Mouse (Mus musculus) yolk sac, embryonic 10.5 days (tissue): ENCODE results near the gene Arpc2.

Source experiments
- DNase-seq: peaks from one replicate; pipeline ENCODE4 v3.0.0-alpha.2; 2017; ENCODE audit warnings: low spot score

Arpc2 gene

DNA sequence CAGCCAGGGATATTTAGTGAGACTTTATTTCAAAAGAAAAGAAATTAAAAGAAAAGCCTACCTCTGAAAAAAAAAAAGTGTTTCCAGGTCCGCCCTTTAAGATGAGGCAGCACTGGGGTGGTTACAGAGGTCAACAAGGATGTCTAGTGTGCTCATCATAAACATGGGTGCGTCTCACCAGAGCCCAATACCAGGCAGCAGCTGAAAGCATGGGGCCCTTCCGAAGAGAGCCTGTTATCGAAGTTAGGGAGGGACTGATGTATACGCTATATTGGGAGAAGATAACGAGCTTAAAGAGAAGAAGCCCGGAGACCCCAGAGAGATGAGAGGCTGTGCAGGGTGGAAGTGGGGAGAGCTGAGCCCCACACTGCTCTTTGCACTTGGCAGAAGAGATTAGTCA, 3.3 kb downstream of the Arpc2 start:
- DNase-seq = no peak

DNA sequence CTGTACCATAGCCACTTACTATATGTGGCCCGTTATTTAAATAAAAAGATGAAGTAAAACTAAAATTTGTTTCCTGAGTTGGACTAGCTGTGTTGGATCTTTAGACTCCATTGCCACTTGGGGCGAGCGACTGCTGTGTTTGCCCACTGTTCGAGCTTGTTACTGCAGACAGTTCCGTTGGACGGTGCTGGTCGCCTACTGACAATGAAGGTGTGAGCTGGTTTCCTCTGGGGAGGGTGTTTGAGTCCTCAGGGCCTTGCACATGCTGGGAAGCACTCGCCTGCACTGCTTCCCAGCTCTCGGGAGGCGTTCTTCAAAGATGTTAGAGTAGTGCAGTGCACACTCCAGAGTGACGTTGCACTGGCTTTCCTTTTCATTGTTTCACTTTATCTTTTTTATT, 3.7 kb downstream of the Arpc2 start:
- no peak for DNase-seq

DNA sequence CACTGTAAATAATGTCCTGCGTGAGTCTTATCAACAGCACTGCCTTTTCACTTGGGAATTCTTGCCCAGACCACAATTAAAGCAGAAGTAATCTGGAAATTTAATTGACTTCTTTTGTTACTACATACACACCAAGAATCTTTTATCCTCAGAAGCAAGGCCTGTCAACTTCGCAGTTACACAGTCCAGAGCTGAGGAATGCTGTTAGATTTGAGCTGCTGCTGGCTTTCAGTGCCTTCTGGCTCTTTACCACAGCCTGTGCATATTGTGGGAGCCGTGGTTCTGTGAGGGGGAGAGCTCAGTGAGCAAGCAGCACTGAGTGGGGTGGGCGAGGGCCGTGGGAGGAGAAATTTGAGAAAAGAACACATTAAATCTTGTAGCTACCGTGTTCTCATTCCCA, 4.4 kb downstream of the Arpc2 start:
- DNase-seq = no peak

DNA sequence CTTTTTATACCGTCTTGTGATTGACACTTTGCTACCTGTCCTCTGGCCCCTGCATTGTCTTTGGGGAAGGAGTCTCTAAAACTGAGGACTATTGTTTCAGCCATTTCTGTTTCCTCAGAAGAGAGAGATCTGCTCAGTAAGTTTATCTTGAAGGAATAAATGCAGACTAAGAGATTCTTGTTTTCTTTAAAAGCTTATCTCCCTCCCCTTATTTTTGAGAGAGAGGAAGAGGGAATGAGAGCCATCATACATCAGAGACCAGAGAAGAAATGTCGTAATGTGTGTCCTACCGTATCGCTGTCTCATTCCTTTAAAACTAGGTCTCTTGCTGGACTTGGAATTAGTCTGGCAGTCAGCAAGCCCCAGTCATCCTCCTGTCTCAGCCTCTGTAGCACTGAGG, 4.9 kb downstream of the Arpc2 start:
- no peak for DNase-seq

DNA sequence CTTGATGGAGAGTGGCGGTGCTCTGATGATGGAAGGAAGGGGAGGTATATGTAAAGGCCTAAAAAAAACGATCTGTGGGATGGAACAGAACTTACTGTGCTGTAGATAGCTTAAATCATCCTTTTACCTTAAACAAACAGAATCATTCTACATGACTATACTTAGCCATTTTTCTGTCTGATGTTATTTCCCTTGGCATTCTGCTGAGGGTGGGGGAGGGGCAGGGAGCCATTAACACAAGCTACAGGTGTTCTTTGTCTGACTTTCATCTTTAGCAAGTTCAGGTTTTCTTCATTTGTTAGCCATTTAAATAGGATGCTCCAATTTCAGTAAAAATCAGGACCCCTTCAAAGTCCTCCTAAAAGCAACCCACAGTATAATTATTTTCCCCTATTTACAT, 9.6 kb downstream of the Arpc2 start:
- no peak for DNase-seq

DNA sequence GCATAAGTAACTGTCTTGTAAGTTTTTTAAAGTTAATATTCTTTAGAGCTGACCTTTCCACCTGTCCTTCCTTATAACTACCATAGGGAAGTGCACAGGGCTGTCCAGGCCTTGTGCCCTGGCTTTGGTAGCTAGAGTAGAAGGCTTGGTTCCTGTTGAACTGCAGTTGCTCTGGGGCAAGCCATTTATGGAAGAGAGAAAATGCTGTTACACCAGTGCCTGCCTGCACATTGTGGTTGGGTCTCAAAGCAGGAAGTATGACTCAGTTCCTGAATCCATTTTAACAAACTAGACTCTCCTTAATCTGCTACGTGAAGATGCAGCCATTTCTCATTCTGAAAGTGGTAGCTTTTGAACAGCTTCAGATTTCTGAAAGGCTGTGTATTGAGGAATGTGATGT, 12.9 kb downstream of the Arpc2 start:
- DNase-seq = peak; percentile 40

DNA sequence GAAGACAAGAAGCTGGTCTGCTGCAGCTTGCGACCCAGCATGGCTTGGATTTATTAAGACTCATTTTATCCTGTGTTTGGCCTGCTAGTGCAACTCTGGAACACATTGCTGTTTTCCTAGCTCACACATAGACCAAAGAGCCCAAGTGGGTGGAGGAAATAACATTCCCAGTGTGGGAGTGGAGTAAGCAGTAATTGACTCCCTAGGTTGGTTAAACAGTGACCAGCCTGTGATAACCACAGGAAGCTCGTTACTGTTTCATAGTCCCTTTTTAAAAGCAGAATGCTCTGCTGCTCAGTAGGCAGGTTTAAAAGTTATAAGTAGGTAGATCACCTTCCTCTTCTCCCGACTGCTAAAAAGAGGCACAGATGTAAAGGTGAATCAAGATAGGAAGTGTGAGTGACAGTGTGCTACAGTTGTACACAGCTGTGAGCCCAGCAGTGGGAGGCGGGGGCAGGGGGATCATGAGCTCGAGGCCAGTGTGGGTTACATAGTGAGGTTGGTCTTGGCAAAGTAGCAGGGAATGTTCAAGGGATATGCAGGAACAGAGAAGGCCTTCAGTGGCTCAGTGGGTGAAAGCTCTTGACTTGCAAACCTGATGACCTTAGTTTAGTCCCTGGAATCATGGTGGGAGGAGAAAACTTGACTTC, 13.6 kb downstream of the Arpc2 start:
- peak; percentile 70 for DNase-seq

DNA sequence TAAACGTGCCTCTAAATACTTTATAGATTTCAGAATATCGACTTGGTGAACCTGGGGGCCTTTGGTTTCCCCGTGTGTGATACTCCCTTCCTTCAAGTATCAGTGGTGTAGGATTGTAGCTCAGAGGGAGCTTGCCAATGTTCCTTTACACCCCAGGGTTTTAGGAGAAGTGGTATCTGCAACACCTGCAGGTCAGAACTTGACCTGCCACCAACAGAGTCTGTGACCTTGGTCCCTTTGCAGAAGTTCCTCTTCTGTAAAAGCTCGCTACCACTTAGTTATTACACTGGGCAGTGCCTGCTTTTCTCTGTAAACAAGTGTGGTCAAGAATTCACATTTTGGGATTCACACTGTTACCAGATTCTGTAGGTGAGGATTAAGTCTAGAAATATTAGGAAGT, 14.2 kb downstream of the Arpc2 start:
- DNase-seq = no peak

DNA sequence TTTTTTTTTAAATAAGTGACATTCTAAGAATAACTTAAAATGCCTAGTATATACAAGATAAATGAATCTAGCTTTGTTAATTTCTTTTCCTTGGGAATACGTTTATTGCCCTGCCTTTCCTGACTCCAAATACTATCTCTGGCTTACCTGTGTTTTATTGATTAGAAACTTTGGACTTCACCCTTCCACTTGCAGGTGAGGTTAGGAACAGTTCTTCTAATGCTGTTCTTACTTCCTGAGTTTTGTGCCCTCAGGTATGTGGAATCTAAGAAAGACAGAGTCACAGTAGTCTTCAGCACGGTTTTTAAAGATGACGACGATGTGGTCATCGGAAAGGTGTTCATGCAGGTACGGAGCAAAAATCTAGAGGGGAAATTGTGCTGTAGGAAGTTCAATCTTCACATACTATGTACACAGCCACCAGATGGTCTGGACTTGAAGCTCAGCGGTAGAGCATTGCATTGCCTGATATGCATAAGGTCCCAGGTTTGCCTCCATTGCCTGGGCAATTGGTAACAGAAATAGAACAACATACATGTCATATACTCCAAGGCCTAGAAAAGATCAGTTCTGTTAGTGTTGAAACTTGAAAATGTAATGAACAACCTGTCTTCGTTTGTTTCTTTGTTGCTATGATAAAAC, 19.9 kb downstream of the Arpc2 start:
- no peak for DNase-seq

DNA sequence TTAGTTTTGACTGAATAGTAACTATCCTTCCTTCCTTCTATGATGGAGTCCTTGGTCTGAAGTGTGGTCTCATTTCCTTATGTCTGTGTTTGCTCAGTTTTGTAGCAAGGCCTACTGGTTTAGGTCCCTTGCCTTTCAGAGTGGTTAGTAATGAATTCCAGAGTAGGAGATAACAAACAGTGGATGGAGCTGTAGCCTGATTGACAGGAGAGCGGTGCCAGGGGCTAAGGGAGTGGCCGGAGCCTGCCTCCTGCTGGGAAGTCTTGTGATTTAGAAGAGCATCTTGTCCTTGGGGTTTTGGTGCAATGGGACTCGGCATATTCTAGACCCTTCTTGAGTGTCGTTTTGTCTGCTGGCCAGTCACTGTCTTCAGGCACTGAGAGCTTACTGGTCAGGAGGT, 20.9 kb downstream of the Arpc2 start:
- DNase-seq = no peak

DNA sequence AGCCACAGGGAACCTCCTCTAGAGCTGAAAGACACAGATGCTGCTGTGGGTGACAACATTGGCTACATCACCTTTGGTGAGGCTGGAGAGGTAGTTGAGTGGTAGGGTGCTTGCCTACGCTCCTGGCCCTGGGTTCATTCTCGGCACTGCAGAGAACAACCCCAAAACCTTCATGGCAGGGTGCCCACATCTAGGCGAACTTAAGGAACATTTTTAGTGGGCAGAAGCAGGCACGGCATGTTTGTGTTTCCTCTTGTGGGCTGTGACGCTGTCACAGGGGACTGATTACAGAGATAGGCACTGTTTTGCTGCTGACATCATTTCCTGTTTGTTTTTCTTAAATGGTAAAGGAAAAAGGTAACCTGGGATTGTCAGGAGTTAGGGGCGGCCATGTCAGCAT, 26.6 kb downstream of the Arpc2 start:
- no peak for DNase-seq

DNA sequence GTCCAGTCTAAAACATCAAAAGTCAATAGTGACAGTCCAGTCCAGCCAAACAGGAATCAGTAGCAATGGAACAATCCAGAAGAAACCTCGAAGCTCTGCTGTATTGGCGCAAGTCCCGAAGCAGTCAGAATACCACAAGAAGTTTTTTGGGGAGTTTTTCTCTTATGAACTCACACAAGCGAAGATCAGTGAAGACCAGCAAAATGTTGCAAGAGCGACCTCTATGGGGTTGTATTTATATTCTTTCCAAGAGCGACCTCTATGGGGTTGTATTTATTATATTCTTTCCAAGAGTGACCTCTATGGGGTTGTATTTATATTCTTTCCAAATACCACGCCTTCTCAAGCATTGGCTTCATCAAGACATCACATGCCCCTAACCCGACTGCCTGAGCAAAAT, 32.9 kb downstream of the Arpc2 start:
- DNase-seq = no peak

DNA sequence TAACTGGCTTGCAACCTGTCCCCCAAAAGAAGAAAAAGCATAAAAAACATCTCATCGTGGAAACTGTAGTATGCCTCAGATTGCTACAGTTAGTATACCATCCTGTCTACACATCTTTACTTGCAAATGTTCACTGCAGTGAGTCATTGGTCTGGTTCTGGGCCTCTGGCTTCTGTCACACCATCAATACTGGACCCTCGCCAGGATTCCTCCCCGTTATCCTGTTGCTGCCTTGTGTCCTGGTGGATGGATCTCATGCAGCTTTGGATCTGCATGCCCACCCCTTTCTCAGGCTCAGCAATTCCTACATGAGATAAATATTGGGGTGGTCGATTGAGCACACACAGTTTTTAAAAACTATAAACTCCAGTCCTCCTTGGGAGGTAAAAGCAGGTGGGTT, 35.8 kb downstream of the Arpc2 start:
- no peak for DNase-seq

DNA sequence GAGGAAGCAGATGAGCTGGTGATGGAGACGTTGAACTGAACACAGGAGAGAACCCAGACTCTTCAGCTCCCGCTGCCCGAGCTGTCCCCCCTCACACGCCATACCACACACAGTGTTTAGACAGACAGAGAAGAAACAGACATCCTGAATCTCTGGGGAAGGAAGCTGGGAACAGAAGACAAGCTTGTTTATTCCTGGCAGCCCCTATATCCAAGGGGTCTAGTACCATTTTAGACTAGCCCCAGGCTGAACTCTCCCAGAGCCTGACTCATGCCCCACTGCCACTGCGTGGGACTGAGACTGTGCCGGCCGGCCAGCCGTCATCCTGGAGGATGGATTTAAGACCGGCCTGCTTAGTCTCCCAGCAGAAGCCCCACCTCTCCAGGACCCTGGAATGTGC, 39.1 kb downstream of the Arpc2 start:
- DNase-seq = peak; percentile 77

DNA sequence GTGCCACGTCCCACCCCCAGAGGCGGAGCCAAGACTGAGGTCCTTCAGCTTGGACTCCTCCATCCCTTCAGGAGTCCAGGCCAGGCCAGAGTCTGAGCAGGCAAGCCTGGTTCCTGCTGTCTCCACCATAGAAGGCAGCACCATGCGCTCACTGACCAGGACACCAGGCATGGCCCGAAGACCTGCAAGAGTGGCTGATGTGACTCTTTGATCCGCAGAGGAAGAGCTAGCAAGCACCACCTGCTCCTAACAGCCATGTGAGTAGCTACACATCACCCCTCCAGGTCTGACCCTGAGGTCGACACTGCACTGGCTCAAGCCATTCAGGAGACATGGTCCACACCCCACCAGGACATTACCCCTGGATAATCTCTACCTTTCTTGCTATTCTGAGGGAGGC, 41.2 kb downstream of the Arpc2 start:
- DNase-seq = no peak

DNA sequence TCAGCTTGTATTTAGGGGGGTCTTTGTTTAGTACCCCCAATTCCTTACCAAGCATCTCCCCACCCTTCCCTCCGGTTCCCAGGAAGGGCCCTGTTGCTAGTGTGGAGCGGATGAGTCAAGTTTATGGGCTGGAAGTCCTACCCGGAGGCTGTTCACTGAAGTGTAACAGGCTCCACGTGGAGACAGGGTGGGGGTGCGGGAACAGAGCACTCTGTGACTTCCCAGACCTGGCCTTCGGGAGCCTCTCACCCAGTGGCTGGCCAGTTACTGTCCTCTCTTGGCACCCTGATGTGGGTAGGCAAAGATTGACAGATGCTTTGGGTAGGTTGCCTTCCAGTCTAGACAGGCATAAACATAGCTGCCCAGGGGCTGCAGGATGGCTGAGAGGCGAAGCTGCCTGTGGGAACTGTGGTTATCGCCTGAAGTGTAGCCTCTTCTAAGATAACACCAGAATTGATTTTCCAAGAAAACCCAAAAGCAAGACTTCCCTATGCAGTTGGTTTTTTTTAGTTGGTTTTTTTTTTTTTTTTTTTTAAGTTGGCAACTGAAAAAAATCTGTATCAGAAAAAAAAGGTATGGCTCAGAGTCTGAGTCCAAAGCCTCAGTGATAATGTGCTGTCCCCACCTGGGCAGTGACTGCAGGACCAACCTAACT, 42.1 kb downstream of the Arpc2 start:
- no peak for DNase-seq

DNA sequence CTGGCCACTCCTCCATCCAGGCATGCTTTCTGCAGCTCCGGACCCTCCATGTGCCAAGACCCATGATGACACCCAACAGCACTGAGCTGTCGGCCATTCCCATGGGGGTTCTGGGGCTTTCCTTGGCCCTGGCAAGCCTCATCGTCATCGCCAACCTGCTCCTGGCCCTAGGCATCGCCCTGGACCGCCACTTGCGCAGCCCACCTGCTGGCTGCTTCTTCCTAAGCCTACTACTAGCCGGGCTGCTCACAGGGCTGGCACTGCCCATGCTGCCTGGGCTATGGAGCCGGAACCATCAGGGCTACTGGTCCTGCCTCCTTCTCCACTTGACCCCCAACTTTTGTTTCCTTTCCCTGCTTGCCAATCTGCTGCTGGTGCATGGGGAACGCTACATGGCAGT, 42.7 kb downstream of the Arpc2 start, which contains the start of gene Gpbar1:
Gene Gpbar1, plus strand, starts transcription at position 13 of the 400 bp plus-strand sequence.
- no peak for DNase-seq

DNA sequence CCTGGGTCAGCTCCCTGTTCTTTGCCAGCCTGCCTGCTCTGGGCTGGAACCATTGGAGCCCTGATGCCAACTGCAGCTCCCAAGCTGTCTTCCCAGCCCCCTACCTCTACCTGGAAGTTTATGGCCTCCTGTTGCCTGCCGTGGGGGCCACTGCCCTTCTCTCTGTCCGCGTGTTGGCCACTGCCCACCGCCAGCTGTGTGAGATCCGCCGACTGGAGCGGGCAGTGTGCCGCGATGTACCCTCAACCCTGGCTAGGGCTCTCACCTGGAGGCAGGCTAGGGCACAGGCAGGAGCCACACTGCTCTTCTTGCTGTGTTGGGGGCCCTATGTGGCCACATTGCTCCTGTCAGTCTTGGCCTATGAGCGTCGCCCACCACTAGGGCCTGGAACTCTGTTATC, 43.1 kb downstream of the Arpc2 start:
- DNase-seq = no peak

DNA sequence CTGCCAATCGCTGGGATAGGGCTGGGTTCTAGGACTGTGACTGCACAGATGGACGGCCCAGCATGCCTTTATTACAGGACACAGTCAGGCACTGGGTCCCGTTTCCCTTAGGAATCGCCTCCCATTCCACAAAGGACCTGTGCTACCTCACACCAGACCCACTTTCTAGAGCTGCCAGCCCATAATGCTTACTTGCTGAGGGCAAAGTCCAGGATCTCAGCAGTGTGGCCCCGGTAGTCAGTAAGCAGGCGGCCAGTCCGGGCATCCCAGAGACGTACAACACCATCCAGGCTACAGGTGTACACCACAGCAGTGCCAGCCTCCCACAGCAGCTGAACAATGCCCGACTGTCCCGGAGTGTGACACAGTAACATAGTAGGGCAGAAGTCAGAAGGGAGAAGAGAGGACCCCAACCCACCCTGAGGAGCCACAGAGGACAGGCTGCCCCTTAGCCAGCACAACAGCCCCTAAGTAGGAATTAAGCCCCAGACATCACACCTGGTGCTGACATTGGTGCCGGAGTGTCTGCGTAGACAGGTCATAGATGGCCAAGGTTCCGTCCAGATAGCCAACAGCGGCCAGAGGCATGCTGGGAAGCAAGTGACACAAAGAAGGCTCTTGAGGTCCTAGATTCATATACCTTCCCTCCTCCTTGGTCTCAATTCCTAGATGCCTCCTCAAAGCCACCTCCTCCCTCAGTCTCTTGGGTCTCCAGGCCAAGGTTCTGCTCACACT, 44.9 kb downstream of the Arpc2 start:
- no peak for DNase-seq

DNA sequence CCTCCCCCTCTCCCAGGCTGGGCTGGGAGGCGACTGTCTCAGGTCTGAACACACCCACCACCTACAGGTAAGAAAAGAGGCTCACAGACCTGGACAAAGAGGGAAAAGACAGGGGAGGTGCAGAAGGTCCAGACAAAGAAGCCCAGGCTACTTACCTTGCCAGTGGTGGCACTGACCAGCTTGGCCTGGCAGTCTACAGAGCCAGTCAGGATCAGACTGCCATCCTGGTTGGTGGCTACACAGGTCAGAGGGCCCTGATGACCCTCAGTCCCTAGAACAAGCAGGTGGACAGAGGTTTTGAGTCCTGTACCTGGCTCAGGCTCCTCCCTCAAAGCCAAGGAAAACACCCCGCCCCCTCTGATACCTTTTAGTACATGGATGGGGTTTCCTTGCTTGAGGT, 45.5 kb downstream of the Arpc2 start:
- DNase-seq = no peak

DNA sequence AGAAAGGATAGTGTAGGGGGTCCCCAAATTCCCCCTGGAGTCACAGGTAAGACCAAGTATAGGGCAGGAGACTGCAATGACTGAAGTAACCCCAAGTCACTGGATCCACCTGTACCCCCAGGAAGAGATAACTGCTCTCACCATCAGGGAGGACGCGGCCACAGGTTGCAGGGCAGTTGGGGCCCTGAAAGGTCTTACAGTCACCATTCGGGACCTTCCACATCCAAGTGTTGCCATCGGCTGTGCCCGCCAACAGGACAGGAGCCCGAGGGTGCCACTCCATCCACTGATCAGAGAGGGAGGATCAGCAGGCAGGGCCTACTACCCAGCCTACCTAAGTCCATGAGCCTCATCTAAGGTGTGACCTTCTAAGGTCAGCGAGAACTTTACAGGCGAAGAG, 46.0 kb downstream of the Arpc2 start:
- DNase-seq = no peak

DNA sequence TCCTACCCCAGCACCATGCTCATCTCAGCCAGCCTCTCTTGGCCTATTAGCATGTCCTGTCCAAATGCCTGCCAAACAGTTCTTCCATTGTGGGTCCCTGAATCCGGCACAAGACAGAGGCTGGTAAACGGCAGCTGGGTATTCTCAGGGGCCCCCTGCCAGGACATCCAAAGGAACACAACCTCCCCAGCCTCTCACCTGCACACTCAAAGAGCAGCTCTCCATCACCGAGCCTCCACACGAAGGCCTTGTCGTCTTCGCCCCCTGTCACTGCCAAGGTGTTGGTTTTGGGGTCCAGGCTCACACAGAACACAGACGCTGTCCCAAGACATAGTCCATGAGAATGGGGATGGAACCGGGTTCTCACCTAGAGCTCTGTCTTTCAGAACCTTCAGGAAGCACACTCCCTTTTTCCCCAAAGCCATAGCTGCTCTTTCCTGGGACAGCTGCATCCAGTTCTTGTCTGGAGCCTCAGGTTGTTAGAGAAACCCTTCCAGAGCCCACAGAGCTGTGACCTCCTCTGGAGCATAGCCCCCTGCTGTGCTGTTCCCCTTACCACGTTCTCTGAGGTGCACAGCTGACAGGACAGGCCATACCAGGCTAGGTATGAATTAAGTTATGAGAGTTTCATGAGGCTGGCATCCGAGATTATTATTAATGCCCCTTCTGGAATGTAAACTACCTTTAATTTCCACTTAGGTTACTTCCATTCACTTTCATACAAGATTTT, 47.2 kb downstream of the Arpc2 start:
- DNase-seq = no peak
